Mouse (Mus musculus) ES-Bruce4 (cell line): ENCODE data around the gene Hes6.

Experiments
- CTCF ChIP-seq: IDR thresholded peaks from one replicate; pipeline ENCODE4 v1.8.1; 2011; ENCODE audit warnings: low read depth, low read length
- EP300 ChIP-seq: IDR thresholded peaks from 2 replicates; pipeline ENCODE4 v1.6.1; 2011; ENCODE audit warnings: low read depth, low read length; ENCODE audit not compliant: insufficient read depth
- POLR2A ChIP-seq: IDR thresholded peaks from one replicate; pipeline ENCODE4 v1.8.1; 2011; ENCODE audit warnings: low read length; ENCODE audit not compliant: insufficient read depth

DNA sequence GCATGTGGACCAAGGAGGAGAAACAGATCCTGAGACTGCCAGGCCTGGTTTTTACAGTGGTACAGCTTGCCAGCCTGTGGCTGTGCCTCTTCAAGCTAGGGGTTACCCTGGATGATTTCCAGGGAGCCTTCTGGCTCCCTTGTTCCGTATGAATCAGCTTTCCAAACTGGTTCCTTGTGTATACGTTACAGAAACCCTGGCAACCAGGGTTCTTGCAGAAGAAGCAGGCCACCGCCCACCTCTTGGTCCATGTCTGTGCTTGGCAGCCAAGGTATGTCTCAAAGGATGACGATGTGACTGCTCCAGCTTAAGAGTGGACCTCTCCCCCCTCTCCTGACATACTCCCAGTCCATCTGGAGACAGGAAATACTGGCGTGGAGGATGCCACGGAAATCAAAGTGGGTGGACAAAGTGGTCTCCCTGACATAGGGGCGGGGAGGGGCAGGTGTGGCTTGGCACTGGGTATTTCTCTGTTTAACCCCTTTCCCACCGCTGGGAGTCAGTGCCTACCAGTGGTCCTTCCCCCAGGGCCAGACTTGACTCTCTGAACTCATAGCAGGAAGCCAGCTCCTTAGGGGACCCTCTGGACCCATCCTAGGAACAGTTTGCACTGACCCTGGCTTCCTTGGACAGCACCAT, 44.5 kb upstream of the Hes6 start:
- TF ChIP-seq POLR2A = no peak
- no peak for TF ChIP-seq CTCF
- TF ChIP-seq EP300 = no peak
